12 mouse cellular contexts compared by ENCODE assay signal in the genomic region with DNA sequence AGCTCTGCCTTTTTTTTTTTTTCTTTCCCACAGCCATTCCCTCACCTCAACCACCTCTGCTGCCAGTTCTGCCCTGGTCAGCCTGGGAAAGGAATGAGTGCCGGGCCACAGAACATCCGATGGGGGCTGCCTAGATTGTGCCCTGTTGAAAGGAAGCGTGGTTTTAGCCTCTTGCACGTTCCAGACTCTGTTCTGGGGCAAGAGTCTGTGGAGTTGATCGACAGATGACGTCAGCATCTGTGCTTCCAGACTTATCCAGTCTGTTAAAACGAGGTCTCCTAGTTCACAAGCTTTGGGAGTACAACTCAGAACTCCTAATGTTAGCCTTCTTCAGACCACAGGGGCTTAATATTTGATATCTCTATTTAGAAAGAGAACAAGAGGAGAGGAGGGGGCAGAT. TPM values are rescaled to one million over a fixed set of nuclear protein-coding genes. Genes with fewer than 3 reads are reported as not detected.
DNase-seq lines count a peak whose midpoint lies in the region; ATAC-seq and TF ChIP-seq lines count a peak whose summit lies in the region.
"Had no signal": no experiment of that assay in that cellular context is flagged by ENCODE, and none has a peak within 500 bp of the region (broad histone marks: within the 10 kb centered on the region; RNA-seq: fewer than 3 reads in every experiment).

No protein-coding gene starts in this region.

- no peak for TF ChIP-seq CTCF in layer of hippocampus, adult 2 months (conservative IDR thresholded peaks at IDR 0.05)
- TF ChIP-seq CTCF in bone marrow, adult 2 months (IDR thresholded peaks at IDR 0.05; ENCODE audit: control insufficient read depth, insufficient read depth, low read length): no peak

- no peak overlapping the region for H3K9ac ChIP-seq in intestine, embryonic 15.5 days
- 0 out of 2 replicates have a peak overlapping the region, but pooled peaks have one; percentile 2 for H3K9ac ChIP-seq in lung, embryonic 16.5 days (ENCODE audit: low read length)

- H3K36me3 ChIP-seq in intestine, embryonic 15.5 days: no peaks in the 10 kb centered on the region
- H3K36me3 ChIP-seq in lung, embryonic 16.5 days (ENCODE audit: control insufficient read depth, insufficient read depth, low read length): no peaks in the 10 kb centered on the region
- H3K36me3 ChIP-seq in forebrain, embryonic 10.5 days (replicated peaks): no peaks in the 10 kb centered on the region

- WGBS in bone marrow, adult 2 months: 30% methylated on average over 7 of the region's 7 CpGs
- WGBS in intestine, embryonic 15.5 days: 71% methylated on average over 7 of the region's 7 CpGs
- 61% methylated on average over 7 of the region's 7 CpGs for WGBS in lung, embryonic 16.5 days
- 87% methylated on average over 7 of the region's 7 CpGs for WGBS in forebrain, embryonic 10.5 days

- no peak for TF ChIP-seq POLR2A in bone marrow, adult 2 months (IDR thresholded peaks at IDR 0.05; ENCODE audit: borderline replicate concordance, control insufficient read depth, low read depth, low read length)

- H3K4me1 ChIP-seq in bone marrow, adult 2 months (ENCODE audit: control insufficient read depth, insufficient read depth, low read length): no peaks in the 10 kb centered on the region; the same call in 1 of the 2 replicates
- H3K4me1 ChIP-seq in intestine, embryonic 15.5 days (replicated peaks): 0 out of 2 replicates have a peak, but pooled peaks cover 7% of the 10 kb centered on the region
- peaks cover 17% of the 10 kb centered on the region for H3K4me1 ChIP-seq in lung, embryonic 16.5 days (replicated peaks; ENCODE audit: control insufficient read depth, insufficient read depth, low read length)
- H3K4me1 ChIP-seq in forebrain, embryonic 10.5 days: peaks cover 16% of the 10 kb centered on the region

- no peaks in the 10 kb centered on the region for H3K9me3 ChIP-seq in intestine, embryonic 15.5 days
- H3K9me3 ChIP-seq in lung, embryonic 16.5 days (ENCODE audit: control insufficient read depth, low read length): no peaks in the 10 kb centered on the region
- H3K9me3 ChIP-seq in forebrain, embryonic 10.5 days: no peaks in the 10 kb centered on the region

- no peak overlapping the region for H3K4me3 ChIP-seq in layer of hippocampus, adult 2 months
- no peak overlapping the region for H3K4me3 ChIP-seq in bone marrow, adult 2 months (replicated peaks; ENCODE audit: control insufficient read depth, low read depth, low read length)
- no peak overlapping the region for H3K4me3 ChIP-seq in intestine, embryonic 15.5 days (replicated peaks)
- no peak overlapping the region for H3K4me3 ChIP-seq in lung, embryonic 16.5 days (ENCODE audit: low read length)
- H3K4me3 ChIP-seq in forebrain, embryonic 10.5 days: no peak overlapping the region

- no peaks in the 10 kb centered on the region for H3K27me3 ChIP-seq in intestine, embryonic 15.5 days (replicated peaks)
- H3K27me3 ChIP-seq in lung, embryonic 16.5 days (ENCODE audit: control insufficient read depth, insufficient read depth, low read depth, low read length): no peaks in the 10 kb centered on the region
- H3K27me3 ChIP-seq in forebrain, embryonic 10.5 days (ENCODE audit: poor library complexity, severe bottlenecking): no peaks in the 10 kb centered on the region

- DNase-seq in layer of hippocampus, adult 2 months (ENCODE audit: low spot score in 2 of 2): no peak
- no peak for DNase-seq in layer of hippocampus, adult 11-12 months (ENCODE audit: low spot score)
- DNase-seq in kidney, adult 18-20 months: no peak
- no peak for DNase-seq in forebrain, embryonic 10.5 days (ENCODE audit: extremely low spot score, low spot score)
- no peak for DNase-seq in left cerebral cortex, adult 9 months (ENCODE audit: low spot score in 2 of 2)
- DNase-seq: cerebellum, postnatal 36 days; gastrocnemius, postnatal 25 days had no signal

- peak overlapping the region; percentile 65 for H3K27ac ChIP-seq in layer of hippocampus, adult 2 months
- 0 out of 2 replicates have a peak overlapping the region, but pooled peaks have one; percentile 14 for H3K27ac ChIP-seq in bone marrow, adult 2 months (ENCODE audit: control insufficient read depth, insufficient read depth, low read depth, low read length, poor library complexity)
- H3K27ac ChIP-seq in intestine, embryonic 15.5 days: 0 out of 2 replicates have a peak overlapping the region, but pooled peaks have one; percentile 17
- peak overlapping the region; percentile 76 for H3K27ac ChIP-seq in lung, embryonic 16.5 days (ENCODE audit: low read length)
- no peak overlapping the region for H3K27ac ChIP-seq in forebrain, embryonic 10.5 days
- H3K27ac ChIP-seq: kidney, postnatal 0 days had no signal

- ATAC-seq in intestine, embryonic 15.5 days: no peak
- ATAC-seq in lung, embryonic 16.5 days (ENCODE audit: low read depth): no peak

- H3K4me2 ChIP-seq in intestine, embryonic 15.5 days (replicated peaks): no peak overlapping the region
- no peak overlapping the region for H3K4me2 ChIP-seq in lung, embryonic 16.5 days (ENCODE audit: low read depth, low read length)

RNA-seq across cellular contexts. Expression of a gene that starts 3.8 kb away (rescaled TPM):
- total RNA-seq in layer of hippocampus, adult 2 months (2021): 100 to 1,000 TPM; 190 to 207 TPM
- polyA plus RNA-seq in bone marrow, adult 2 months (2011; ENCODE audit: insufficient read depth, insufficient read length, low replicate concordance, missing spikeins): 77.9 and 106 TPM in 2 replicates
- polyA plus RNA-seq in intestine, embryonic 15.5 days (2015; fragmentation: Nextera tagmentation; extraction: Ambion mirVana): 188 and 277 TPM in 2 replicates
- 161 and 437 TPM in 2 replicates for polyA plus RNA-seq in lung, embryonic 16.5 days (2015; fragmentation: Nextera tagmentation; extraction: Ambion mirVana)
- polyA plus RNA-seq in forebrain, embryonic 10.5 days (2016; fragmentation: Nextera tagmentation; extraction: Ambion mirVana): 11.9 and 14.2 TPM in 2 replicates

RNA-seq across cellular contexts. Expression of a gene that starts 4.0 kb away (rescaled TPM):
- 10 to 100 TPM; 10.8 to 11.3 TPM for total RNA-seq in layer of hippocampus, adult 2 months (2021)
- not detected in 2 replicates for polyA plus RNA-seq in bone marrow, adult 2 months (2011; ENCODE audit: insufficient read depth, insufficient read length, low replicate concordance, missing spikeins)
- polyA plus RNA-seq in intestine, embryonic 15.5 days (2015; fragmentation: Nextera tagmentation; extraction: Ambion mirVana): 0.21 and 8.8 TPM in 2 replicates
- 0.50 and 5.7 TPM in 2 replicates for polyA plus RNA-seq in lung, embryonic 16.5 days (2015; fragmentation: Nextera tagmentation; extraction: Ambion mirVana)
- polyA plus RNA-seq in forebrain, embryonic 10.5 days (2016; fragmentation: Nextera tagmentation; extraction: Ambion mirVana): not detected in 2 replicates
- polyA plus RNA-seq: urinary bladder, adult 2 months had no signal

RNA-seq across cellular contexts. Expression of a gene that starts 32.1 kb away (rescaled TPM):
- total RNA-seq in layer of hippocampus, adult 2 months (2021): 10 to 100 TPM; 18.5 to 21.0 TPM
- polyA plus RNA-seq in bone marrow, adult 2 months (2011; ENCODE audit: insufficient read depth, insufficient read length, low replicate concordance, missing spikeins): 5.3 and 5.5 TPM in 2 replicates
- polyA plus RNA-seq in intestine, embryonic 15.5 days (2015; fragmentation: Nextera tagmentation; extraction: Ambion mirVana): 46.4 and 55.2 TPM in 2 replicates
- 59.1 and 60.9 TPM in 2 replicates for polyA plus RNA-seq in lung, embryonic 16.5 days (2015; fragmentation: Nextera tagmentation; extraction: Ambion mirVana)
- polyA plus RNA-seq in forebrain, embryonic 10.5 days (2016; fragmentation: Nextera tagmentation; extraction: Ambion mirVana): 62.1 and 66.9 TPM in 2 replicates
